Mouse (Mus musculus) limb, embryonic 14.5 days (tissue): Measurements from ENCODE around the gene Zfp263. TPM values are rescaled to one million over a fixed set of nuclear protein-coding genes. Genes with fewer than 3 reads are reported as not detected.

Experiments
- ATAC-seq: fragments of 200-750 bp; cut with Nextera tagmentation; 2 replicates; pipeline ENCODE4 v1.8.0; 2017; ENCODE audit warnings: low read depth, moderate number of reproducible peaks, moderate TSS enrichment; ENCODE audit not compliant: low FRiP score
- DNase-seq: peaks from one replicate; pipeline ENCODE4 v3.0.0-alpha.2; 2015; ENCODE audit warnings: low spot score
- H3K27ac ChIP-seq: fragments of 300-500 bp; sonication (generic); replicated peaks from 2 replicates; pipeline ENCODE4 v1.5.1; 2014; ENCODE audit warnings: low read depth, mild to moderate bottlenecking, low read length, moderate library complexity, mixed read lengths
- H3K27me3 ChIP-seq: fragments of 300-500 bp; sonication (generic); 2 replicates; pipeline ENCODE4 v1.6.1; 2014; ENCODE audit warnings: low read length, mixed read lengths; ENCODE audit not compliant: control insufficient read depth, insufficient read depth
- H3K36me3 ChIP-seq: fragments of 300-500 bp; sonication (generic); 2 replicates; pipeline ENCODE4 v1.6.1; 2014; ENCODE audit warnings: mild to moderate bottlenecking, low read length, moderate library complexity, mixed read lengths; ENCODE audit not compliant: control insufficient read depth, insufficient read depth
- H3K4me1 ChIP-seq: fragments of 300-500 bp; sonication (generic); 2 replicates; pipeline ENCODE4 v1.6.1; 2014; ENCODE audit warnings: antibody characterized with exemption, low read length, mixed read lengths; ENCODE audit not compliant: control insufficient read depth, insufficient read depth
- H3K4me2 ChIP-seq: fragments of 300-500 bp; sonication (generic); replicated peaks from 2 replicates; pipeline ENCODE4 v1.6.1; 2014; ENCODE audit warnings: low read depth, mild to moderate bottlenecking, low read length, moderate library complexity; ENCODE audit not compliant: severe bottlenecking
- H3K4me3 ChIP-seq: fragments of 300-500 bp; sonication (generic); replicated peaks from 2 replicates; pipeline ENCODE4 v1.5.1; 2014; ENCODE audit warnings: low read length
- H3K9ac ChIP-seq: fragments of 300-500 bp; sonication (generic); 2 replicates; pipeline ENCODE4 v1.6.1; 2014; ENCODE audit warnings: mild to moderate bottlenecking, low read depth, low read length, moderate library complexity; ENCODE audit not compliant: severe bottlenecking
- H3K9me3 ChIP-seq: fragments of 300-500 bp; sonication (generic); 2 replicates; pipeline ENCODE4 v1.6.1; 2016; ENCODE audit warnings: low read length; ENCODE audit not compliant: control insufficient read depth
- POLR2A ChIP-seq: fragments of 200-500 bp; IDR thresholded peaks from 2 replicates; pipeline ENCODE4 v1.8.0; 2012; ENCODE audit warnings: inconsistent platforms, mild to moderate bottlenecking, moderate library complexity, borderline replicate concordance; ENCODE audit not compliant: insufficient read depth, insufficient read length; ENCODE audit errors: extremely low read depth
- WGBS: fragments of 180-500 bp; shearing (Covaris S2); extraction: QIAGEN DNeasy Blood & Tissue Kit; methylation state at CpG from one replicate; pipeline ENCODE4 v1.1.7; 2014; 5-methylcytosine and 5-hydroxymethylcytosine counted together
- polyA plus RNA-seq, 2 experiments: library from polyadenylated mRNA; depleted of rRNA in 1 of 2; stranded (reverse) in 1 of 2; unstranded in 1 of 2; fragments of >200 nt; fragmentation: Nextera tagmentation in 1 of 2; extraction: Ambion mirVana in 1 of 2; gene quantifications; 2 replicates each; pipeline versions ENCODE4 v1.2.1 to v1.2.3; 2012 to 2014

The Zfp263 gene
- polyA plus RNA-seq, 2 experiments: 16.2 to 27.8 TPM

DNA sequence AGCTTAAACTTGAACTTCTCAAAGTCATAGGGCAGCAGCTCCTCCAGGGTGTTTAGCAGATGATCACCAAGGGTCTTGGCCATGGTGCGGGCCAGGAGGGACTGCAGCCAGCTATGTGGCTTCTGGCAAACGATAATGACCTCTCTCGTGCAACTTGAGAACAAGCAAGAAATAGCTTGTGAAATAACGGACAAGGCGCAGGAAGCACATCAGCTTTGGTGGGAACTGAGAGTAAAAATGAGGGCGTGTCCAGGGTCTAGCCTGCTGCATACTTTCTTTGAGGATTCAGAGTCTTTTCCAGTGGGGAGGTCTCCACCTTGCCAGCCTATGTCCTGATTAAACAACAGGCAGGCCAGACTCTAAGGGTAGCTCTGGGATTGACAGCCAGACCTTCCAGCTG, 25.9 kb upstream of the Zfp263 start, which contains the start of gene Mefv:
Gene Mefv, minus strand, starts transcription at position 118 of the 400 bp plus-strand sequence.
- no peaks in the 10 kb centered on the region for H3K4me1 ChIP-seq
- DNase-seq: no peak
- no peak within 1 kb of the TSS for H3K4me2 ChIP-seq
- 84% methylated on average over 6 of the region's 6 CpGs for WGBS
- no peak for ATAC-seq
- no peaks in the 10 kb centered on the region for H3K27me3 ChIP-seq
- H3K9ac ChIP-seq: no peak within 1 kb of the TSS
- H3K4me3 ChIP-seq: no peak within 1 kb of the TSS
- H3K27ac ChIP-seq: no peak within 1 kb of the TSS
- TF ChIP-seq POLR2A: no peak
- H3K36me3 ChIP-seq: no peaks in the 10 kb centered on the region
- H3K9me3 ChIP-seq: no peaks in the 10 kb centered on the region

DNA sequence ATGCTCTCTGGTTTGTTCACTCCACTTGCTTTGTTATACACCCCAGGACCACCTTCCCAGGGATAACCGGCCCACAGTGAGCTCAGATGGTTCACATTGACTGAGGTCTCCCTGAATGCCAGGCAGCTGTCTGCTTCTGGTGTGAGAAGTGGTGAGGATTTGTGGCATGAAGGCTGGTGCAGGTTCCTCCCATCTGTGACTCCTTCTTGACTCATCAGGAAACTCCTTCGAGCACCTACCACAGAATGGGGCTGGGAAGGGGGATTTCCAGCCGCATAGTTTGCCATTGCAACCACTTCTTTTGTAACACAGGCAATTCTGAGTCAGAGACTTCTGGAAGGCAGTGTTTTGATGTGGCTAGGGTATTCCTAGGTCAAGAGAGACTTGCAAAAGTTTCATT, 20.7 kb upstream of the Zfp263 start:
- Histone ChIP-seq H3K4me1 (no peaks in the 10 kb centered on the region), H3K9ac (no peak overlapping the region), H3K36me3 (no peaks in the 10 kb centered on the region), H3K4me2 (no peak overlapping the region), H3K27ac (no peak overlapping the region), H3K4me3 (no peak overlapping the region), H3K27me3 (no peaks in the 10 kb centered on the region), H3K9me3 (no peaks in the 10 kb centered on the region)
- 70% methylated on average over 3 of the region's 3 CpGs for WGBS
- ATAC-seq: no peak
- no peak for DNase-seq
- TF ChIP-seq POLR2A: no peak

DNA sequence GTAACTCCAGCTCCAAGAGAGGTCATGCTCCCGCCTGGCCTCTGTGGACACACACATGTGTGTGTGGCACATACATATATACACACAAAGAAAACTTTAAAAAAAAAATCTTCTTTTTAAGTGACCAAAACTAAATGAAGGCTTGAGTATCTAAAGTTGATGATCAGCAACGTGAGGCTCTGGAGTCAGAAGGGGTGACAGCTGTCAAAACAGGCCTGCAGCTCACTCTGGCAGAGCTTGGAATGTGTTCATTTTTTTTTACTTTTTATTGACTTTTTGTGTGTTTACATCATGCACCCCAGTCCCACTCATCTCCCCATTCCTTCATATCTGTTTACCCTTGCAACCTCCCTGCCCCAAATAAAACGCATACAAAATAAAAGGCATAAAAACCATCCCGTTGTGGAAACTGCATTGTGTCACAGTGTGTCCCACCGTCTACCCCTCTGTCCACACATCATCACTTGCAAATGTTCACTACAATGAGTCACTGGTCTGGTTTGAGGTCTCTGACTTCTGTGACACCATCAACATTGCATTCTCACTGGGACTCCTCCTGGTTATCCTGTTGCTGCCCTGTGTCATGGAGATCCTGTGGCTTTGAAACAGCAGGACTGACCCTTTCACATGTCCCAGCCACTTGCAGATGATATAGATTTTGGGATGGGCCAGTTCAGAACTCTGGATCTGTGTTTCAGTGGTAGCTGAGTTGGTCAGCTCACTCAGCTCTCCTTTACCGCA, 15.7 kb upstream of the Zfp263 start:
- H3K27me3 ChIP-seq: no peaks in the 10 kb centered on the region
- H3K4me1 ChIP-seq: no peaks in the 10 kb centered on the region
- no peak for TF ChIP-seq POLR2A
- no peaks in the 10 kb centered on the region for H3K36me3 ChIP-seq
- no peak overlapping the region for H3K27ac ChIP-seq
- no peaks in the 10 kb centered on the region for H3K9me3 ChIP-seq
- H3K4me3 ChIP-seq: no peak overlapping the region
- ATAC-seq (no peak), DNase-seq (no peak)
- no peak overlapping the region for H3K9ac ChIP-seq
- WGBS: 84% methylated on average over 6 of the region's 6 CpGs
- H3K4me2 ChIP-seq: no peak overlapping the region

DNA sequence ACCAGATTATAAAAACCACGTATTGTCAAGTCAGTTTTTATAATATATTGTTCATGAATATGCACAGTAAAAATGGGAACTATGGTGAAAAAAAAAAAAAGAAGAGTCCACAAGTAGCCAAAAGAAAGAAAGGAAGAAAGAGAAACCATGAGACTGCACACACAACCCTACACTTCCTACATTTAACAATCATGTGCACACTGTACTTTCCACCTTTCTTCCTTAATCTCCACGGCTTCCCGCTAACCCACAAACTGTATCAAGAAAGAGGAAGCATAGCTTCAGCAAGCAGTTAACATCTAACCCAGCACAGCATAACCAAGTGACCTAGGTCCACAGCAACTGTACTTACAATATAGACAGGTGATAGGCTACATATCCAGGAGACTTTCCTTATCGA, 11.3 kb upstream of the Zfp263 start:
- Histone ChIP-seq H3K27me3 (no peaks in the 10 kb centered on the region), H3K9ac (no peak overlapping the region), H3K4me1 (no peaks in the 10 kb centered on the region), H3K27ac (no peak overlapping the region), H3K36me3 (no peaks in the 10 kb centered on the region), H3K4me2 (no peak overlapping the region), H3K9me3 (no peaks in the 10 kb centered on the region), H3K4me3 (no peak overlapping the region)
- ATAC-seq: no peak
- WGBS: 83% methylated on average over 4 of the region's 4 CpGs
- no peak for TF ChIP-seq POLR2A
- DNase-seq: no peak

DNA sequence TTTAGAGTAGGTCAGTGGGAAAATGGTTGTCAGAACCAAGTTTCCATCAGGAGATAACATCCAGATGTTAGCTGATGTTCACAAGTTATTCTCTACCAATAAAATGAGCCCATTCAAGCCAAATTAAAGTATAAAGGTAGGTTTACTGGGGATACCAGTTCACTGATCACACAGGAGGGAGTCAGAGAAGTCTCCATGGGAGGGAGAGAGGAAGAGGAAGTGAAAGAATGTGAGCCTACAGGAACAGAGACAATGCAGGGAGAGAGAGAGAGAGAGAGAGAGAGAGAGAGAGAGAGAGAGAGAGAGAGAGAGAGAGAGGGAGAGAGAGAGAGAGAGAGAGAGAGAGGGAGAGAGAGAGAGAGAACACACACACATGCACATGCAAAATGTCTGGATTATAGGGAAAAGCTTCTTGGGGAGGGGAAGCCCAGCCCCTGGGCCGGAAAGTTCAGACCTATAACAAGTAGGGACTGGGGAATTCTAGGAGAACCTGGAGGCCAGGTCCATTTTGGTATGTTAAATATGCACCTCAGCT, 10.6 kb upstream of the Zfp263 start:
- no peak for ATAC-seq

More for the DNA sequence above, 10.6 kb upstream of the Zfp263 start:
- no peak for DNase-seq
- H3K4me3 ChIP-seq: no peak overlapping the region
- 80% methylated on average over 1 of the region's 1 CpGs for WGBS
- H3K9ac ChIP-seq: no peak overlapping the region
- no peaks in the 10 kb centered on the region for H3K27me3 ChIP-seq
- no peak overlapping the region for H3K27ac ChIP-seq
- no peaks in the 10 kb centered on the region for H3K4me1 ChIP-seq
- H3K36me3 ChIP-seq: no peaks in the 10 kb centered on the region
- TF ChIP-seq POLR2A: no peak
- H3K9me3 ChIP-seq: no peaks in the 10 kb centered on the region
- H3K4me2 ChIP-seq: no peak overlapping the region
